15 mouse cellular contexts compared by ENCODE assay signal in genomic region chr16:90052409-90052808, GRCm38 (mm10).
DNase-seq lines count a peak whose midpoint lies in the region; ATAC-seq and TF ChIP-seq lines count a peak whose summit lies in the region.
"Had no signal": no experiment of that assay in that cellular context is flagged by ENCODE, and none has a peak within 500 bp of the region (broad histone marks: within the 10 kb centered on the region; RNA-seq: fewer than 3 reads in every experiment).

No protein-coding gene starts in this region.

- no peak for DNase-seq in heart, postnatal 10 days
- DNase-seq in left cerebral cortex, adult 2 months (ENCODE audit: extremely low spot score in 1 of 2, low spot score in 2 of 2) = peak in 1 of 2 experiments; percentile 35
- DNase-seq in left cerebral cortex, adult 11 months (ENCODE audit: low spot score) = no peak
- peak; percentile 58 for DNase-seq in right cerebral cortex, adult 18-20 months
- DNase-seq in right cerebral cortex, postnatal 4 days = no peak
- peak; percentile 72 for DNase-seq in telencephalon, adult 2 months (ENCODE audit: low read depth, low spot score)
- no peak for DNase-seq in natural killer cell, adult 2 months (ENCODE audit: low spot score in 2 of 2)
- DNase-seq: adrenal gland, adult 2 months; cerebellum, adult 9-10 months; heart, postnatal 36 days; lung, postnatal 14 days had no signal

- H3K36me3 ChIP-seq in heart, embryonic 12.5 days = peaks cover 10% of the 10 kb centered on the region

- no peak overlapping the region for H3K4me2 ChIP-seq in heart, embryonic 12.5 days
- H3K4me2 ChIP-seq: limb, embryonic 12.5 days; midbrain, embryonic 12.5 days; neural tube, embryonic 12.5 days had no signal

- peaks cover 7% of the 10 kb centered on the region; the same call in 1 of the 2 replicates for H3K4me1 ChIP-seq in heart, embryonic 12.5 days (replicated peaks)

- no peak overlapping the region for H3K27ac ChIP-seq in heart, embryonic 12.5 days (ENCODE audit: poor library complexity, severe bottlenecking)
- H3K27ac ChIP-seq in left cerebral cortex, adult 2 months = peak overlapping the region; percentile 72
- H3K27ac ChIP-seq: limb, embryonic 12.5 days; midbrain, embryonic 12.5 days; neural tube, embryonic 12.5 days had no signal

- no peak overlapping the region for H3K9ac ChIP-seq in heart, embryonic 12.5 days
- H3K9ac ChIP-seq: limb, embryonic 12.5 days; midbrain, embryonic 12.5 days; neural tube, embryonic 12.5 days had no signal

- peak; percentile 19; the same call in 1 of the 2 replicates for ATAC-seq in heart, embryonic 12.5 days (ENCODE audit: insufficient number of reproducible peaks, low FRiP score)

- no peaks in the 10 kb centered on the region for H3K27me3 ChIP-seq in heart, embryonic 12.5 days (replicated peaks)
- H3K27me3 ChIP-seq: limb, embryonic 12.5 days; midbrain, embryonic 12.5 days; neural tube, embryonic 12.5 days had no signal

- intact Hi-C loops in heart, postnatal 10 days (cut with DNase I) = no loop called here
- intact Hi-C loops in left cerebral cortex, adult 2 months (cut with DNase I) = loop anchor here (5.0 kb wide), 1 partner anchor 205 kb away; no protein-coding TSS in a partner anchor

- 57% methylated on average over 11 of the region's 11 CpGs for WGBS in heart, embryonic 12.5 days

- H3K4me3 ChIP-seq in heart, embryonic 12.5 days = no peak overlapping the region
- no peak overlapping the region for H3K4me3 ChIP-seq in left cerebral cortex, adult 2 months
- H3K4me3 ChIP-seq: limb, embryonic 12.5 days; midbrain, embryonic 12.5 days; neural tube, embryonic 12.5 days had no signal

- no peak; the same call in none of the 2 replicates for TF ChIP-seq CTCF in left cerebral cortex, adult 2 months (IDR thresholded peaks at IDR 0.05)

- H3K9me3 ChIP-seq in heart, embryonic 12.5 days (replicated peaks) = no peaks in the 10 kb centered on the region
- H3K9me3 ChIP-seq: limb, embryonic 12.5 days; midbrain, embryonic 12.5 days; neural tube, embryonic 12.5 days had no signal

Comparison
In these comparisons a context has a peak if more than half of its experiments do, and no peak if none do; other contexts are left out.
1. DNase-seq: peak in right cerebral cortex, adult 18-20 months (single experiment) and telencephalon, adult 2 months (single experiment); none in heart, postnatal 10 days (0 of 2), left cerebral cortex, adult 11 months (single experiment), right cerebral cortex, postnatal 4 days (single experiment) and natural killer cell, adult 2 months (0 of 2).